Mouse (Mus musculus): ENCODE measurements around the gene Hsd17b6.
"Not testable (repeated sequence)": the region's sequence is repeated elsewhere in the genome, so short reads cannot be mapped to it uniquely, and the experiment has no call there.

Gene Hsd17b6

DNA sequence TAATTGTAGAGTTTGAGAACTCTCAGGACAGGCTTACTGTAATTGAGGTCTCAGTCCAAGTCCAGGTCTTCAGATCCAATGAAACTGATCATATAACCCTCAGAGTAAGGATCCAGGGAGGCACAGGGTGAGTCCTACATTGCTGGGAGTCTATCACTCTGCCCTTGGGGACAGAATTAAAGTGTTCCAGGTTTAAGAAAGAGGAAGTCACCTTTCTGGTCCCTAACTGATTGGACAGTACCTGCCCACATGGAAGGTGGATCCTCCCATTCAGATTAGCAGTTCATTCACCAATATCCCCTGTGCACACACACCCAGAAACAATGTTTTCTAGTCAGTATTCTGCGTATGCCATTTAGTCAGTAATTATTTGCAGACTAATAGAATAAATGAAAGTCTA is at the start of gene Hsd17b6:
TSS of gene Hsd17b6 (minus strand) at position 166 of the 400 bp plus-strand sequence.
- DNase-seq (ENCODE audit: low spot score), result no peak

DNA sequence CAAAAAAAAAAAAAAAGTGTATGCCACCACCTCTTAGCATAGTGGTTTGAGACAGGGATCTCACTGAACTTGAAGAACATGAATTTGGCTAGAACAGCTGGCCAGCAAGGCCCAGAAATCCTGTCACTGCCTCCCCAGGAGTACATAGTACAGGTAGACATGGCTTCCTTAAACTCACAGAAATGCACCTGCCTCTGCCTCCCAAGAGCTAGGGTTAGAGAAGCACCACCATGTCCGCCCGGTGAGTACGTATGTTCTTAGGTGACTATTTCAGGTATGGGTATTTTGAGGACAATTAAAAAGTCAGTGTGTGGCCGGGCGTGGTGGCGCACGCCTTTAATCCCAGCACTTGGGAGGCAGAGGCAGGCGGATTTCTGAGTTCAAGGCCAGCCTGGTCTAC is 45.6 kb upstream of the Hsd17b6 start:
- no peak for DNase-seq (ENCODE audit: low spot score)

DNA sequence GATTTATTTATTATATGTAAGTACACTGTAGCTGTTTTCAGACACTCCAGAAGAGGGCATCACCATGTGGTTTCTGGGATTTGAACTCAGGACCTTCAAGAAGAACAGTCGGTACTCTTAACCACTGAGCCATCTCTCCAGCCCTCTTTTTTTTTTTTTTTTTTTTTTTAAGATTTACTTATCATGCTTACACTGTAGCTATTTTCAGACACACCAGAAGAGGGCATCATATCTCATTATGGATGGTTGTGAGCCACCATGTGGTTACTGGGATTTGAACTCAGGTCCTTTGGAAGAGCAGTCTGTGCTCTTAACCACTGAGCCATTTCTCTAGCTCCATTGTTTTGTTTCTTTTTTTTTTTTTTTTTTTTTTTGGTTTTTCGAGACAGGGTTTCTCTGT is 44.7 kb upstream of the Hsd17b6 start:
- not testable (repeated sequence) for DNase-seq (ENCODE audit: low spot score)

GRCm38 (mm10) chr10:128051589-128051988 is 44.2 kb upstream of the Hsd17b6 start:
- no peak for DNase-seq (ENCODE audit: low spot score)

GRCm38 (mm10) chr10:128050355-128050754 is 42.9 kb upstream of the Hsd17b6 start:
- no peak for DNase-seq (ENCODE audit: low spot score)

DNA sequence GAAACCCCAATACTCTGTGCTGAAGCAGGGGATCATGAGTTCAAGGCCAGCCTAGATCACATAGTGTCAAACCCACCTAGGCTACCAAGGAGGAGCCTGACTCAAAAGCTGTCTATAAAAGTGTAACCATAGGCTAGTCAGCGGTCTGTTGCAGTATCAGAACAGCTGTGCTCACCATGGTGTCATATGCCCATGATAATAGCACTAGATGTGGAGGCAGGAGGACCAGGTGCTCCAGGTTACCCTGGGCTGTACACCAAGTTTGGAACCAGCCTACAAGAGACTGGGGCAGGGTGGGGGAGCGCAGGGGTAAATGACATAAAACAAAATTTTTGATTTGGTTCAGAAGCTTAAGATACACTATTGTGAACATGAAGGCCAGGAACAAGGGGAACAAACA is 42.3 kb upstream of the Hsd17b6 start:
- no peak for DNase-seq (ENCODE audit: low spot score)

DNA sequence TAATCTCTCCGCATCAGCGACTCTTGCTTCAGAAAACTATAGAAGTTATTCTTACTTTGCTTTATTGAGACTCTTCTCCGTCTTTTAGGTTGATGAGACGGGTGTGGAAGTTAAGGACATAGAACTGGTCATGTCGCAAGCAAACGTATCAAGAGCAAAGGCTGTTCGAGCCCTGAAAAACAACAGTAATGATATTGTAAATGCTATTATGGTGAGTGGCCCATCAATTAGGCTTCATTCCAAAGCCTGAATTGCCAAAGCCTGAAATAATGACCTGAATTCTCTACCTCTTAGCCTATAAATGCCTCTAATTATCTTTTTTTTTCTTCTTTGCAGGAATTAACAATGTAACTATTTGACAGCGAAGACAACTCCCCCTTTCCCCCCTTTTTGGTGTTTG is 40.7 kb upstream of the Hsd17b6 start:
- no peak for DNase-seq (ENCODE audit: low spot score)

DNA sequence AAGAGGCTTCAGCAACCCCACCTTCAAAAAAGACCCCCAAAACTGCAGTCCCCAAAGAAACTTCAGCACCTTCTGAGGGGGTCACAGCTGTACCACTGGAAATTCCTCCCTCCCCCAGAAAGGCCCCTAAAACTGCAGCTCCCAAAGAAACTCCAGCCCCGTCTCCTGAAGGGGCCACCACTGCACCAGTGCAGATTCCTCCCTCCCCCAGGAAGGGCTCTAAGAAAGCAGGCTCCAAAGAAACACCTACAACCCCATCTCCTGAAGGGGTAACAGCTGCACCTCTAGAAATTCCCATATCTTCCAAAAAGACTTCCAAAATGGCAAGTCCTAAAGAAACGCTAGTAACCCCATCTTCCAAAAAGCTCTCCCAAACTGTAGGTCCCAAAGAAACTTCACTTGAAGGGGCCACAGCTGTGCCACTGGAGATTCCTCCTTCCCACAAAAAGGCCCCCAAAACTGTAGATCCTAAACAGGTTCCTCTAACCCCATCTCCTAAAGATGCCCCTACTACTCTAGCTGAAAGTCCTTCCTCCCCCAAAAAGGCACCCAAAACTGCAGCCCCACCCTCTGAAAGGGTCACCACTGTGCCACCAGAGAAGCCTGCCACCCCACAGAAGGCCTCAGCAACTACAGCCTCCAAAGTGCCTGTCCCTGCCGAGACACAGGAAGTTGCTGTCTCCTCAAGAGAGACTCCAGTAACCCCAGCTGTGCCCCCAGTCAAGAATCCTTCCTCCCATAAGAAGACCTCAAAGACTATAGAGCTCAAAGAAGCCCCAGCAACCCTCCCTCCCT is 35.8 kb upstream of the Hsd17b6 start:
- DNase-seq (ENCODE audit: low spot score), result no peak

DNA sequence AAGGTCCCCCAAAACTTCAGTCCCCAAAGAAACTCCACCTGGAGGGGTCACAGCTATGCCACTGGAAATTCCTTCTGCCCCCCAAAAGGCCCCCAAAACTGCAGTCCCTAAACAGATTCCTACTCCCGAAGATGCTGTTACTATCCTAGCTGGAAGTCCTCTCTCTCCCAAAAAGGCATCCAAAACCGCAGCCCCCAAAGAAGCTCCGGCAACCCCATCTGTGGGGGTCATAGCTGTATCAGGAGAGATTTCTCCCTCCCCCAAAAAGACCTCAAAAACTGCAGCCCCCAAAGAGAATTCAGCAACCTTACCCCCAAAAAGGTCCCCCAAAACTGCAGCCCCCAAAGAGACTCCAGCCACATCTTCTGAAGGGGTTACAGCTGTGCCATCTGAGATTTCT is 35.1 kb upstream of the Hsd17b6 start:
- DNase-seq (ENCODE audit: low spot score), result no peak

- no peak for DNase-seq (ENCODE audit: low spot score)
These were observed 34.2 kb upstream of the Hsd17b6 start for GRCm38 (mm10) chr10:128041636-128042035.

DNA sequence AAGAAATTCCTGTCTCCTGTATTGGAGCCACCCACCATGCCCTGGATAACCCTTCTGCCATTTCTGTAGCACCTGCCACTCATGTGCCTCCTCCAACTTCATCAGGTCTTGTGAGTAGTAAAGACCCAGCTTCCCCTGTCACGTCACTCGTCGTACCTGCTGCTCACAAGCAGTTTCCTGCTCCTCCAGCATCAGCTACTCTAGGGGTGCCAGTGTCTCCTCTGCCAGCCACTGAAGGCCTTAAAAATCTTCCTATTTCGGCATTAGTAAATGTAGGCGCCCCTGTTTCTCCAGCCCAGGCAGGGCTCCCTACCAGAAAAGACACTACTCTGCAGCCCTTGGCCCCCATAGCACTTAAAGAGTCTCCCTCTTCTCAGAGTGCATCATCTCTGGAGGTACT is 32.9 kb upstream of the Hsd17b6 start:
- no peak for DNase-seq (ENCODE audit: low spot score)

DNA sequence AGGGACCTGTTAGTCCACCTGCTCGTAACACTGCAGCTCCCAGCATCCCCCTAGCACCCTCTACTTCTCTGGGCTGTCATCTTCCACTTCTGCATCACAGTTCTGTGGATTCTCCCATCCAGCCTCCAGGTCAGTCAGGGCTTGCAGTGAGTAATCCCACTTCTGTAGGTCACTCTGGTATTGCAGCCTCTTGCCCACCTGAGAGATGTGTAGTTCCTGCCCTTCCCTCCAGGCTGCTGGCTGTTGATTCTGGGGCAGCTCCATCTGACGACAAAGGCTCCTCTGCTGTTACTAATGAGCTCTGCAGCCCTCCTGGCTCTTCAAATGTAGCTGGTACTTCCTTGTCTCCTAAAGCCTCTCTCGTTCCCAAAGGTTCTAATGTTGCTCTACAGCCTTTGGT is 32.4 kb upstream of the Hsd17b6 start:
- no peak for DNase-seq (ENCODE audit: low spot score)

DNA sequence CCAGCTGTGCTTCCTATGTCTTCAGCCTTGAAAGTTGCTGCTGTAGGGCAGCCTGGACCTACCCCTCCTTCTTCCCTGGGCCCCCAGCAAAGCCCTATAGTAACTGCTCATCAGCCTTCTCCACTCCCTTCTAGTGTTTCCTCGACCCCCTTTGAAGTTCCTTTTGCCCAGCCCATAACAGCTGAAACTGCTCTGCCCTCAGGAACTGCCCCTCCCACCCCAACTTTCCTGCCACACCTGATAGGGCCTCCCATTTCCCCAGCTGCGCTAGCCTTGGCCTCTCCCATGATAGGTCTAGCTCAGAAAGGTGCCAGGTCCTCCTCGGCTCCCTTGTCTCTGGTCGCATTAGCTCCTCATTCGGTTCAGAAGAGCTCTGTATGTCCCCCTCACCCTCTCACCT is 31.8 kb upstream of the Hsd17b6 start:
- no peak for DNase-seq (ENCODE audit: low spot score)

DNA sequence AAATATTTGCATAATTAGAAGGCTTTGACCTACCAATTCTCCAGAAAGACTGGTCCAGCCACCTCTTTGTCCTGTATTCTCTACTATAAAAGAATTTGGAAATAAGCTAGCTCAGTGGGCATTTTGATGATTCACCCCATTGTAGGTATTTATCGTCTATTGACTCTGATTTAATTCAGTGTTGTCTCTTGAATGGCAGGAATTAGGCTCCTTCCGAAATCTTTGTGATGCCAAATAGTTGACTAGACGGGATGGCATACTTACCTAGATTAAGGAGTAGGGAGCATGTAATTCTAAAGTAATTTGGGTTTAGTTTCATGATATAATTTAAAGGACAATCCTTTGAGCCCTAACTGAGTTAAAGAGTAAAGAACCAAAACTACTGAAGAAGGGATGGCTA is 30.5 kb upstream of the Hsd17b6 start:
- no peak for DNase-seq (ENCODE audit: low spot score)

- peak; percentile 60 for DNase-seq (ENCODE audit: low spot score)
These were observed 29.5 kb upstream of the Hsd17b6 start for GRCm38 (mm10) chr10:128036746-128037425.

DNA sequence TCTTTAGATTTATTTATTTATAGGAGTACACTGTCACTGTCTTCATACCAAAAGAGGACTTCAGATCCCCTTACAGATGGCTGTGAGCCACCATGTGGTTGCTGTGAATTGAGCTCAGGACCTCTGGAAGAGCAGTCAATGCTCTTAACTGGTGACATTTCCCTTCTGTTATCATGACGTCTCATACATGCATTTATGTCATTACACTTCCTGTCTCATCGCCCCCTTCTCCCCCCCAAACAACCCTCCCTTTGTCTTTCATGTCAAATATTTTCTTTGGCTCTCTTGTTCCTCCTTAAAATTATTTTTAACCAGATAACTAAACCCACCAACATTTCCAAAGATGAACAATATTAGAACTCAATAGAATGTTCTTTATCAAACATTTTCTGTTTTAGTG is 23.4 kb upstream of the Hsd17b6 start:
- DNase-seq (ENCODE audit: low spot score), result no peak

- no peak for DNase-seq (ENCODE audit: low spot score)
These were observed 22.5 kb upstream of the Hsd17b6 start for GRCm38 (mm10) chr10:128029931-128030330.

- DNase-seq (ENCODE audit: low spot score), result no peak
These were observed 16.1 kb upstream of the Hsd17b6 start for GRCm38 (mm10) chr10:128023496-128023895.

GRCm38 (mm10) chr10:128022196-128022595 is 14.8 kb upstream of the Hsd17b6 start:
- no peak for DNase-seq (ENCODE audit: low spot score)

DNA sequence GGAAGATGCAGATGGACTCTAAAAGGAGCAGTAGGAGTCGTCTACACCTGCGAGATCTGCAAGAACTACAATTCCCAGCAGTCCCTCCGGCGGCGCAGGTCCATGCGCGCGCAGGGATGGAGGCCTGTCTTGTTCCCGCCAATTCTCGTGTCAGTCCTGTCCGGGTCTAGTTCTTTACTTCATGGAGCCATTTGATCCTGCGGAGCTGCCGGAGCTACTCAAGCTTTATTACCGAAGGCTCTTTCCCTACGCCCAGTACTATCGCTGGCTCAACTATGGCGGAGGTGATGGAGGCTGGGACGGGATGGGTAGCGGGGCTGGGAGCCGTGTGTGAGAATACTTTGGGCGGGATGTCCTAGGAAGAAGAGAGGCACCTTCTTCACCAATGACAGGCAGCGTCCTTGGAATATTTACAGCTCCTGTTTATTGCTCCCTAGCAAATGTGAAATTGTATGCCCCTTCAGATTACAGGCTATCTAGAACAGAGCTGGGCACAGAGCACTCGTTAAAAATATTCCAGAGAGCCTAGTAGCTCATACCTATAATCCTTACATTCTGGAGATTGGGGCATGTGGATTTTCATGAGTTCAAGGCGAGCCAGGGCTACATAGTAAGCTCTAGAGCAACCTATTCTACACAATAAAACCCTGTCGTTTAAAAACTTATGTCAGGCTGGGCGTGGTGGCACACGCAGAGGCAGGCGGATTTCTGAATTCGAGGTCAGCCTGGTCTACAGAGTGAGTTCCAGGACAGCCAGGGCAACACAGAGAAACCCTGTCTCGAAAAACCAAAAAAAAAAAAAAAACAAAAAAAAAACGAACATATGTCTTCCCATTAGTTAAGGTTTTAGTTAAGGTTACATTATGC is 7.9 kb upstream of the Hsd17b6 start, which contains the start of gene Prim1:
TSS of gene Prim1 (plus strand) at position 101 of the 867 bp plus-strand sequence.
- DNase-seq (ENCODE audit: low spot score), result peak; percentile 82

DNA sequence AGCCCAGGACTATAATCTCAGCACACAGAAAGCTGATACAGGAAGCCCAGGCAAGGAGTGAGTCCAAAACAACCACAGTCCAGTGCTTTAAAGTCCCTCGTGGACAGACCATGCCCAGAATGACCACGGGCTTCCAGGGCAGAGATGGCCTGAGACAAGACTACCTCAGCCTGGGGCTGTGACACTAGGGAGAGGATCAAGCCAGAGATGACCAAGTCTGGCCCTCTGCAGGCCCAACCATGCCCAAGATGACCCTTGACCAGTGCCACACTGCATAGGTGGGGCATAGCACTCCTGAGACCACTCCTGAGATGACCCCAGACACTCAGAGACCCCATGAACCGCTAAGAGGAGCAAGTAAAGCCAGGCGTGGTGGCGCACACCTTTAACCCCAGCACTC is 2.3 kb upstream of the Hsd17b6 start:
- DNase-seq (ENCODE audit: low spot score), result no peak

DNA sequence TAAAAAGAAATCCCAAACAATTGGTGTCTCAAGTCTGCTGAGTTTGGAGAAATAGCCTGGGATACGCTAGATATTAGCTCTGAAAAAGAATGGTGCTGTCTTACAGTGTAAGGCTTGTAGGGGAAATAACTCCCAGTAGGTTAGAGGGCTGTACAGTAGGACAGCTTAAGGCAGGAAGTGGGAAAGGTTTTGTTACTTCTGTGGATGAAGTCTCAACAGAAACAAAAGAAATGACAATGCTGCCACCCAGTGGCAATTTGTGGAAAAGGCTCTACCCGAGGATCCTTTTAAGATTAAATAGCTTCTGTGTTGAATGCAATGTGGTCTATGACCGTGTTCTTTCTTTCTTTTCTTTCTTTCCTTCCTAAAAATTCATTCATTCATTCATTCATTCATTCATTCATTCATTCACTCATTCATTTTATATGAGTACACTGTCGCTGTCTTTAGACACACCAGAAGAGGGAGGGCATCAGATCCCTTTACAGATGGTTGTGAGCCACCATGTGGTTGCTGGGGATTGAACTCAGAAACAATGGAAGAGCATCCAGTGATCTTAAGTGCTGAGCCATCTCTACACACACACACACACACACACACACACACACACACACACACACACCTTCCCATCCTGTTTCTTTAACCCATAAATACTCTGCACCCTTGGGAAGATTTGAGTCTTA is 937 bp upstream of the Hsd17b6 start:
- peak; percentile 84 for DNase-seq (ENCODE audit: low spot score)
